Mouse (Mus musculus) heart, adult 18-20 months (tissue): Measurements from ENCODE around the gene Gm5346. TPM values are rescaled to one million over a fixed set of nuclear protein-coding genes. Genes with fewer than 3 reads are reported as not detected.
"Not testable (repeated sequence)": the region's sequence is repeated elsewhere in the genome, so short reads cannot be mapped to it uniquely, and the experiment has no call there.

Source experiments
- DNase-seq, 2 experiments: peaks; one replicate each; pipeline ENCODE4 v3.0.0; 2021 to 2022; ENCODE audit warnings: mixed read lengths in 1 of 2
- long read RNA-seq, 2 experiments: library from polyadenylated mRNA; stranded (forward); transcript quantifications; one replicate each; pipeline ENCODE4 v2.0.0; 2021
- total RNA-seq, 2 experiments: library from RNA; stranded (reverse); gene quantifications; 2 replicates each; pipeline ENCODE4 v1.2.3; 2021

The Gm5346 gene
- not detected for total RNA-seq
- long read RNA-seq, experiment 1 = 0 reads
- long read RNA-seq, experiment 2 = 0 reads

DNA sequence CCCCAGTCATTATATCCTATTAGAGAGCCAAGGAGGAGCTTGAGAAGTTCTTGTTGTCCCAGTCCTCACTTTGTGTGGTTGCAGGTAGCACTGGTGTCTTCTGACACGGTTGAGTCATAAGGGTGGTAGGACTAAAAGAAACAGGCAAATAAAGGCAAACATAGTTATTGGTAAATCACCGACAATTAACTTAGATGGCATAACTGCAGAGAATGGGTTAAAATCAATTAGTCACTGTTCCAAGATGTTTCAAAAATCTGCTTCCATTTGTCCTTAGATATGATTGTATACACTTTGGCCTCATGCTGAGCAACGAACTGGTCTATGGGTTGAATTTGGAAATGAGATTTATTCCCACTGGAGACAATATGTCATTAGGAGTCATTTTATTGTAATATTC lies at the start of gene Gm5346:
TSS of gene Gm5346 (minus strand) at position 101 of the 400 bp plus-strand sequence.
- DNase-seq = no peak

DNA sequence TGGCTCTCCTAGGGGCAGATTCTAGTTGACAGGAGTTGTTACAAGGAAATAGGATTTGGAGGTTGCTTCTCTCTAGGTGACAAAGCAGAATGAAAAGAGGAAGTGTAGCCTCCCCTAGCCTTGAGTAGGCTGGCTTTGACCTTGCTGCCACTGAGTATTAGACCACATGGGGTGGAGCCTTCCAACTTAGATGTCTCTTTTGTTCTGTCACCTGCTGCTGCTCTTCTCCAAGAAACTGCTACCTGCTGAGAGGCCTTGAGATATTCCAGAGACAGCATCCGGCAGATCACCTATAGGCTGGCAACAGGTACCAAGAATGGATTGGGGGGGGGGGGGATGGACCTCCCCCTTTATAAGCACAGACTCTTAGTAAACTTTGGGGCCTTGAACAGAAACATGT lies 11.0 kb downstream of the Gm5346 start:
- DNase-seq = no peak

DNA sequence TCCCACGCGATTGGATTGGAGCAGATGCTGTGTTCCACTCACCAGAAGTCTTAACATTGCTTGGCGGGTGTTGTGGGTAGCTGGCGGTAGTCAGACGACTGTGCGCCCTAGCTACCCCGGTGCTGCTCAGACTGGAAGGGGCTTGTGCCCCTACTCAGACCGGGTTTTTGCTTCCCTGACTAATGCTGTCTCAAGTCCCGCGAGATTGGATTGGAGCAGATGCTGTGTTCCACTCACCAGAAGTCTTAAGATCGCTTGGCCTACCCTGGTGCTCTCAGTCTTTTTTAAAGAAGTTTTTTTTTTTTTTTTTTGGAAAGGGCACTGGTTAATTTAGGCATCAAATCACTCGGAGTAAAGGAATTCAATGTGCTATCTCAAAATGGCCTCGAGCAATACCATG lies 23.4 kb downstream of the Gm5346 start:
- not testable (repeated sequence) for DNase-seq

DNA sequence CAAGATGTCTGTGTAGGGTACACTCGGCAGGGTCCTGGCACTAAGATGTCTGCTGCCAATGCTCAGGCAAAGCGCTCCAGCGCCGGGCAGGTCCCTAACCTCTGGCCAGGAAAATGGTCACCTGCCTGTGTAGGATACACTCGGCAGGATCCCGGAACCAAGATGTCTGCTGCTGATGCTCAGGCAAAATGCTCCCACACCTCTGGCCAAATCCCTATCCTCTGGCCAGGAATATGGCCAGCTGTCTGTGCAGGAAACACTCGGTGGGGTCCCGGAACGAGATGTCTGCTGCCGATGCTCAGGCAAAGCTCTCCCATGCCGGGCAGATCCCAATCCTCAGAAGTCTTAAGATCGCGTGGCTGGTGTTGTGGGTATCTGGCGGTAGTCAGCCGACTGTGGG lies 23.9 kb downstream of the Gm5346 start:
- not testable (repeated sequence) for DNase-seq

DNA sequence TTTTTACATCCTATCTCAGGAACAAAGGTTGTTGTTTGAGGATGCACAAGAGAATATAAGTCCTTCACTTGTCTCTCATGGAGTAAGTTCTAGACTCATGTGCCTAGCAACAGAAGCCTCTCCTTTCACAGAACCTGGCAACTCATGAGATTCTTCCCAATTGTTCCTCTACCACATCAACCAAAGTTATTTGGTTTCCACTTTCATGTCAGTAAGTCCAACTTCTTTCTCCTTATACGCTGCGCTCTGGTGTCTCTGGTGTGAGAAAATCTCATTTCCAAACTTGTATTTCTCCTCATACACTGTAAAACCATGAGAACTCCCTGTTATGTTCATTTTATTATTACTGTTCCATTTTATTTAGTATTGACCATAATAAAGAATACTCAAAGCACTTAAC lies 50.5 kb downstream of the Gm5346 start, which contains the start of gene Adam26a:
TSS of gene Adam26a (minus strand) at position 101 of the 400 bp plus-strand sequence.
- DNase-seq = not testable (repeated sequence)

Other genes starting within 250 kb of the Gm5346 start
- gene Adam26b, start 99.2 kb downstream of the Gm5346 start, total RNA-seq = not detected
- gene Adam26a, start 50.6 kb downstream of the Gm5346 start, total RNA-seq = not detected
- gene Adam34, start 82.8 kb upstream of the Gm5346 start, total RNA-seq = not detected